Mouse (Mus musculus) erythroblast, embryonic 14.5 days (primary cell): ENCODE results near the gene Sv2c. TPM values are rescaled to one million over a fixed set of nuclear protein-coding genes. Genes with fewer than 3 reads are reported as not detected.

Experiments
- H3K27me3 ChIP-seq: 2 replicates; pipeline ENCODE4 v1.6.1; 2012; ENCODE audit warnings: inconsistent platforms; ENCODE audit not compliant: control insufficient read depth
- H3K36me3 ChIP-seq: 2 replicates; pipeline ENCODE4 v1.6.1; 2012; ENCODE audit warnings: mild to moderate bottlenecking, inconsistent platforms; ENCODE audit not compliant: control insufficient read depth
- H3K4me1 ChIP-seq: 2 replicates; pipeline ENCODE4 v1.6.1; 2012; ENCODE audit warnings: inconsistent platforms; ENCODE audit not compliant: control insufficient read depth
- H3K4me3 ChIP-seq: replicated peaks from 2 replicates; pipeline ENCODE3; 2012; ENCODE audit warnings: moderate library complexity, mild to moderate bottlenecking, inconsistent platforms
- H3K9me3 ChIP-seq: 2 replicates; pipeline ENCODE4 v1.6.1; 2012; ENCODE audit warnings: low read length, inconsistent platforms, mixed read lengths; ENCODE audit not compliant: control insufficient read depth
- GATA1 ChIP-seq: IDR thresholded peaks from 2 replicates; pipeline ENCODE4 v1.6.1; 2012; ENCODE audit warnings: low read length, inconsistent platforms, mixed read lengths
- TAL1 ChIP-seq: IDR thresholded peaks from 3 replicates; pipeline ENCODE4 v1.6.1; 2012; ENCODE audit warnings: low read length, inconsistent platforms, mixed read lengths
- polyA plus RNA-seq: library from polyadenylated mRNA; stranded (reverse); fragments of >175 nt; gene quantifications from 2 replicates; pipeline ENCODE4 v1.2.3, GENCODE M21; 2012

Sv2c gene
- polyA plus RNA-seq: 0.01 TPM in 1 of 2 replicates, not detected in the other

- no peak within 1 kb of the TSS for H3K4me3 ChIP-seq
- H3K4me1 ChIP-seq: no peaks in the 10 kb centered on the region
- peaks cover 56% of the 10 kb centered on the region for H3K27me3 ChIP-seq
These were observed at the start of gene Sv2c for GRCm38 (mm10) chr13:96132401-96132816. Gene Sv2c (minus strand): TSS chr13:96132577.

GRCm38 (mm10) chr13:96180671-96181161 lies 48.3 kb upstream of the Sv2c start:
- Histone ChIP-seq H3K9me3 (no peaks in the 10 kb centered on the region), H3K4me3 (no peak overlapping the region), H3K27me3 (no peaks in the 10 kb centered on the region), H3K4me1 (no peaks in the 10 kb centered on the region), H3K36me3 (no peaks in the 10 kb centered on the region)
- no peak for TF ChIP-seq TAL1
- TF ChIP-seq GATA1: no peak

More at GRCm38 (mm10) chr13:96132401-96132816, at the start of gene Sv2c:
- no peak for TF ChIP-seq TAL1
- TF ChIP-seq GATA1: no peak
- Histone ChIP-seq H3K9me3 (no peaks in the 10 kb centered on the region), H3K36me3 (no peaks in the 10 kb centered on the region)

GRCm38 (mm10) chr13:96175591-96176212 lies 43.3 kb upstream of the Sv2c start:
- no peaks in the 10 kb centered on the region for H3K4me1 ChIP-seq
- H3K4me3 ChIP-seq: no peak overlapping the region
- H3K9me3 ChIP-seq: no peaks in the 10 kb centered on the region
- no peaks in the 10 kb centered on the region for H3K36me3 ChIP-seq
- TF ChIP-seq TAL1 (no peak), GATA1 (no peak)
- H3K27me3 ChIP-seq: no peaks in the 10 kb centered on the region

- TF ChIP-seq GATA1 (no peak), TAL1 (no peak)
- H3K4me3 ChIP-seq: no peak overlapping the region
- H3K4me1 ChIP-seq: no peaks in the 10 kb centered on the region
- H3K9me3 ChIP-seq: no peaks in the 10 kb centered on the region
- H3K36me3 ChIP-seq: no peaks in the 10 kb centered on the region
- no peaks in the 10 kb centered on the region for H3K27me3 ChIP-seq
These were observed 41.3 kb upstream of the Sv2c start for GRCm38 (mm10) chr13:96173686-96174085.

GRCm38 (mm10) chr13:96172290-96172689 lies 39.9 kb upstream of the Sv2c start:
- TF ChIP-seq TAL1 (no peak), GATA1 (no peak)
- no peaks in the 10 kb centered on the region for H3K4me1 ChIP-seq
- no peaks in the 10 kb centered on the region for H3K36me3 ChIP-seq
- no peaks in the 10 kb centered on the region for H3K27me3 ChIP-seq
- no peaks in the 10 kb centered on the region for H3K9me3 ChIP-seq
- H3K4me3 ChIP-seq: no peak overlapping the region

GRCm38 (mm10) chr13:96168991-96169665 lies 36.8 kb upstream of the Sv2c start:
- TF ChIP-seq TAL1: no peak
- no peak for TF ChIP-seq GATA1
- H3K4me3 ChIP-seq: no peak overlapping the region
- no peaks in the 10 kb centered on the region for H3K4me1 ChIP-seq

GRCm38 (mm10) chr13:96166593-96166992 lies 34.2 kb upstream of the Sv2c start:
- Histone ChIP-seq H3K9me3 (no peaks in the 10 kb centered on the region), H3K27me3 (no peaks in the 10 kb centered on the region), H3K4me1 (no peaks in the 10 kb centered on the region), H3K4me3 (no peak overlapping the region), H3K36me3 (no peaks in the 10 kb centered on the region)
- TF ChIP-seq TAL1 (no peak), GATA1 (no peak)

More at GRCm38 (mm10) chr13:96168991-96169665, 36.8 kb upstream of the Sv2c start:
- Histone ChIP-seq H3K9me3 (no peaks in the 10 kb centered on the region), H3K36me3 (no peaks in the 10 kb centered on the region), H3K27me3 (no peaks in the 10 kb centered on the region)

GRCm38 (mm10) chr13:96133363-96134100 lies 1.2 kb upstream of the Sv2c start:
- H3K9me3 ChIP-seq: no peaks in the 10 kb centered on the region
- TF ChIP-seq GATA1: no peak
- no peak for TF ChIP-seq TAL1
- H3K36me3 ChIP-seq: no peaks in the 10 kb centered on the region
- peaks cover 56% of the 10 kb centered on the region for H3K27me3 ChIP-seq
- H3K4me3 ChIP-seq: no peak overlapping the region
- no peaks in the 10 kb centered on the region for H3K4me1 ChIP-seq

- H3K9me3 ChIP-seq: no peaks in the 10 kb centered on the region
- H3K4me1 ChIP-seq: no peaks in the 10 kb centered on the region
- TF ChIP-seq TAL1: no peak
- TF ChIP-seq GATA1: no peak
- H3K4me3 ChIP-seq: no peak overlapping the region
- peaks cover 56% of the 10 kb centered on the region for H3K27me3 ChIP-seq
- H3K36me3 ChIP-seq: no peaks in the 10 kb centered on the region
These were observed 456 bp upstream of the Sv2c start for GRCm38 (mm10) chr13:96132833-96133232.
